Mouse (Mus musculus): ENCODE data around the gene Zc3hav1. TPM values are rescaled to one million over a fixed set of nuclear protein-coding genes. Genes with fewer than 3 reads are reported as not detected.

Gene Zc3hav1
- total RNA-seq, 2 experiments from 2014 or later, result 7.9 to 8.3 TPM

DNA sequence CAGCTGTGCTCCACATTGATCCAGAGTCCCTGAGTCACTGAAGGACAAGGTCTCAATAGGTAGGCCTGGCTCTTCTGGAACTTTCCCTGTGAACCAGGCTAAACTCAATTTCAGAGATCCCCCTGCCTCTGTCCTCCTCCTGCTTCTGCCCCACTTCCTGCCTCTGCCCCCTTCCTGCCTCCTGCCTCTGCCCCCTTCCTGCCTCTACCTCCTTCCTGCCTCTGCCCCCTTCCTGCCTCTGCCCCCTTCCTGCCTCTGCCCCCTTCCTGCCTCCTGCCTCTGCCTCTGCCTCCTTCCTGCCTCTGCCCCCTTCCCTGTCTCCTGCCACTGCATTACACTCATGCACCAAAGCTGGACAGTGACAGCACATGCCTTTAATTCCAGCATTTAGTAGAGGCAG is 44.7 kb downstream of the Zc3hav1 start:
- intact Hi-C loops (cut with DNase I; ENCODE audit: low total_unique reads), result no loop called here
- DNase-seq, result no peak

DNA sequence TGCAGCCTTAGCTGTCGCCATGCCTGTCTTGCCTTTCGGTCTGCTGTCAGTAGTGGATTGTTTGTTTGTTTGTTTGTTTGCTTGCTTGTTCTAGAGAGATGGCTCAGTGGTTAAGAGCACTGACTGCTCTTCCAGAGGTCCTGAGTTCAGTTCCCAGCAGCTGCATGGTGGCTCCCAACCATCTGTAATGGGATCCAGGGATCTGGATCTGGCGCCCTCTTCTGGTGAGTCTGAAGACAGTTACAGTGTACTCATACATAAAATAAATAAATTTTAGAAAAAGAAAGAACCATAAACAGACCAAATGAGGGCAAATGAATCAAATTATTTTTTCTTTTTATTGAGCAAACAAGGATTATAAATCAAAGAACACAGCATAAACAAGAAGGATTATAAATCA is 49.4 kb downstream of the Zc3hav1 start:
- no peak for DNase-seq
- intact Hi-C loops (cut with DNase I; ENCODE audit: low total_unique reads), result no loop called here

DNA sequence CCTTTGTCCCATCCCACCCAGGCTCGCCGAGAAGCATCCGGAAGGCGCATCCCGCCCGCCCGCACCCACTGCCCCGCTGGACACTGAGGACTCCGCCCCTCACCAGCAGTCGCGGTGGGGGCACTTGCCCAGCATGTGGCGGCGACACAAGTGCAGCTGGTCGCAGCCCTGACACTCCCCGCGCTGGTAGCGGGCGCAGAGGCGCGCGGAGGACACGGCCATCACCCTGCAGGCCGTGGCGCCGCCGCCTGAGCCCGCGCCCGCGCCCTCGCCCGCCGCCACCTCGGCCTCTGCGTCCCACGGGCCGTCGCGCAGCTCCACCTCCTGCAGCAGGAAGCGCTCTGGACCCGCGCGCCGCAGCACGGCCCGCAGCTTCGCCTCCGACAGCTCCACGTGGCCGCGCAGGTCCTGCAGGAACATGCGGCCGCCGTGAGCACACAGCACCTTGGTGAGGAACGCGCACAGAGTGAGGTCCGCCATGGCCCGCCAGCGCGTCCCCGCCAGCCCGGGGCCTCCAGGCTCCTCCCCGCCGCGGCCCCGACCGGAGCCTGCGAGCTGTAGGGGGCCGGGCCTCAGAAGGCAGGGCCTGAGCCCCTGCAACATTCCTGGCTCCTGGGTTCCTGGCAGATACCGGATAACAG is 55.5 kb downstream of the Zc3hav1 start, which contains the start of gene Zc3hav1l:
Gene Zc3hav1l (minus strand): TSS at position 499 of the 641 bp plus-strand sequence.
- intact Hi-C loops (cut with DNase I; ENCODE audit: low total_unique reads), result no loop called here
- peak; percentile 76 for DNase-seq

DNA sequence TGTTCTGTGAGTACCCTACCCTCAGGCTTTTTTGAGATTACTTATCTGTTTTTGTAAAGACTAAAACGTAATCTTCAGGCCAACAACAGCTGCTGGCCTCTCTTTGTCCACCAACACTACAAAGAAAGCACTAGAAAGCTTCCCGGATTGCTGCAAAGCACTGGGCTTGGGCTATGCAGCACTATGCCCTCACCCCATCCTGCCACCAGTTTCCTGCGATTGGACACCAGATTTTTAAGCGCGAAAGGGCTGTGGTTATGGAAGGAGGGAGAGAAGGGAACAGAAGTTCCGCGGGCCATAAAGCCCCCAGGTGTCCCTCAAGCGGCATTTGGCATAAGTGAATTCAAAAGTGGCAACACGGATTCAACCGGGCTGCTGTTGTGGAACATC is 56.2 kb downstream of the Zc3hav1 start:
- DNase-seq, result no peak
- intact Hi-C loops (cut with DNase I; ENCODE audit: low total_unique reads), result no loop called here

DNA sequence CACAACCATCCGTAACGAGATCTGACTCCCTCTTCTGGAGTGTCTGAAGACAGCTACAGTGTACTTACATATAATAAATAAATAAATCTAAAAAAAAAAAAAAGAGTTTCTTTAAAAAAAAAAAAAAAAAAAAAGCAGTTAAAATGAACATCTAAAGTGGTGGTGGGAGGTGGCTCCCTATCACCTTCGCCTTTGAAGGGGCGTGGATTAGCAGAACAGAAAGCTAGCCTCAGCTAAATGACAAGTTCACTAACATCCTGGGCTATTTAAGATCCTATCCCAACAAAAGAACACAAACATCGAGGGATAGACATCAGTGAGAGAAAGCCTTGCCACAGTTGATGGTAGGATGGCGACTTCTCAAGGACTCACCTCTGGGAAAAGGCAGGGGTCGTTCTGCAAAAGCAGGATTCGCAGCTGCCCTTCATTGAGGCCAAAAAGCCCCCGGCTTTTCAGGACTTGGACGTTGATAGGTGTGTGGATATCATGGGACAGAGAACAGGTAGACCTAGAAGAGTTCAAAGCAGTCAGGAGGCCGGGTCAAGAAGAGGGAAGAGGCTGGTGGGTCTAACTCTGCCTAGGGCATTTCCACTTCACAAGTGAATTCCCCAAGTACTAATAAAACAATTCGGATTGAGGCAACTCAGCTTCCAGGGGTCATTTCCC is 56.7 kb downstream of the Zc3hav1 start:
- DNase-seq, result no peak
- intact Hi-C loops (cut with DNase I; ENCODE audit: low total_unique reads), result no loop called here

DNA sequence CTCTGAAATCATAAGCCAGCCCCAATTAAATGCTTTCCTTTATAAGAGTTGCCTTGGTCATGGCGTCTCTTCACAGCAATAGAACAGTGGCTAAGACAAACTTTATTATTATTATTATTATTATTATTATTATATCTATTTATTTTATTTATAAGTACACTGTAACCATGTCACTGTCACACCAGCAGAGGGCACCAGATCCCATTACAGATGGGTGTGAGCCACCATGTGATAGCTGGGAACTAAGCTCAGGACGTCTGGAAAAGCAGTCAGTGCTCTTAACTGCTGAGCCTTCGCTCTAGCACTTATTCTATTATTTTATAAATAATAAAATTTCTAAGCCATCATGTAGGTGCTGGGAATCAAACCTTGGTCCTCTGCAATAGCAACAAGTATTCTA is 60.7 kb downstream of the Zc3hav1 start:
- DNase-seq, result no peak
- intact Hi-C loops (cut with DNase I; ENCODE audit: low total_unique reads), result no loop called here

DNA sequence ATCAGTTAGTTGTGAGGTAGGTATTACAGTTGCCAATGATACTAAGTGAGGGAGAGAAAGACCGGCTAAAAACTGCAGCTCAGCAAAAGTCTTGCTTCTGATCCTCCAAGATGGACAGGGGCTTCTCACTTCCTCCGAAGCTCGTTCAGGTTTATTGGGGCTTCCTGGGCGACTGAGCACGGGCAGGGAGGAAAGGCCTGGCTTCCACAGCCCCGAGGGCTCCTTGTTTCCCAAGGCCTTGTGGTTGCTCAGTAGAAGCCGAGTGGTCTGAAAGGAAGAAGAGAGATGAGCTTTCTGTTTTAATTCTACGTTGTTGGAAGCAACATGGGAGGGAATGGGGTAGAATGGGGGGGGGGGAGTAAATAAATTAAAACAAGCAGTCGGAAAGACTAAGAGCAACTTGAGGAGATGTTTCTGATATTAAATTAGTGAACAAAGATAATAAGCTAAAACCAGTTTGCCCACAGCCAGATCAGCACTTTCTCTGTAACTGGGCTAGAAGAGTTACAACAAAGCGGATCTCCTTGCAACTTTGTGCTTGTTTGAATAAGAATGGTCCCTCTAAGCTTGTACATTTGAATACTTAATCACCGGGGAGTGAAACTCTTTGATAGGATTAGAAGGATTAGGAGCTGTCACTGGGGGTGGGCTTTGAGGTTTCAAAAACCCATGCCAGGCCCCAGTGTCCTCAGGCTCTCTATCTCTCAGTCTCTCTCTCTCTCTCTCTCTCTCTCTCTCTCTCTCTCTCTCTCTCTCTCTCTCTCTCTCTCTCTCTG is 61.3 kb downstream of the Zc3hav1 start:
- intact Hi-C loops (cut with DNase I; ENCODE audit: low total_unique reads), result no loop called here
- DNase-seq, result no peak

DNA sequence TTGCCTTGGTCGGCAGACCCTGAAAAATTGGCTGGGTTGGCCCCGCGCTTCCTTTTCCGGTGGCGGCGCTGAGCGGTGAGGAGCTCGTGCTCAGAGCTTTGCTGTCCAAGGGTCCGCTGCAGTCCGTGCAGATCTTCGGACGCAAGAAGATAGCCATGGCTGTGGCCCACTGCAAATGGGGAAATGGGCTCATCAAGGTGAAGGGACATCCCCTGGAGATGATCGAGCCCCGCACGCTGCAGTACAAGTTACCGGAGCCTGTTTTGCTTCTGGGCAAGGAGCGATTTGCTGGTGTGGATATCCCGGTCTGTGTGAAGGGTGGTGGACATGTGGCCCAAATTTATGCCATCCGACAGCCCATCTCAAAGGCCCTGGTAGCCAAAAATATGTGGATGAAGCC is 70.0 kb downstream of the Zc3hav1 start:
- intact Hi-C loops (cut with DNase I; ENCODE audit: low total_unique reads), result no loop called here
- DNase-seq, result no peak

DNA sequence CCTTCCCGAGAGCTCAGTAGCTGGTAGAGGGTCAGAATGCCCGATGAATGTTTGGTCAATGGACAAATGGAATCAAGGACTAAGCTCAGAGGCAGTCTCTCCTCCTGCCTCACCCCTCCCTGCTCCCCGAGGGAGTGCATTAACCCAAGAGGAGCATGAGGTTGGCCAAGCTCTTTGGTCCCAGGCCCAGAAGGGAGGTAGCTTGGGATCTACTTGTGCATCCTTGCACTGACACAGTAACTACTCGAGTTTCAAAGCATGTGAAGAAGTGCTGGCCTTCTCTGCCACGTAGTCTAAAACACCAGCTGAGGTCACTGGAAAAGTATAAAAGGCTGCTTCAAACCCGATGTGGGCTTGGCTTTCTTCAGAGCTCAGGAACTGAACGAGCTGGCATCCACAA is 89.9 kb downstream of the Zc3hav1 start:
- DNase-seq, result no peak
- intact Hi-C loops (cut with DNase I; ENCODE audit: low total_unique reads), result no loop called here

DNA sequence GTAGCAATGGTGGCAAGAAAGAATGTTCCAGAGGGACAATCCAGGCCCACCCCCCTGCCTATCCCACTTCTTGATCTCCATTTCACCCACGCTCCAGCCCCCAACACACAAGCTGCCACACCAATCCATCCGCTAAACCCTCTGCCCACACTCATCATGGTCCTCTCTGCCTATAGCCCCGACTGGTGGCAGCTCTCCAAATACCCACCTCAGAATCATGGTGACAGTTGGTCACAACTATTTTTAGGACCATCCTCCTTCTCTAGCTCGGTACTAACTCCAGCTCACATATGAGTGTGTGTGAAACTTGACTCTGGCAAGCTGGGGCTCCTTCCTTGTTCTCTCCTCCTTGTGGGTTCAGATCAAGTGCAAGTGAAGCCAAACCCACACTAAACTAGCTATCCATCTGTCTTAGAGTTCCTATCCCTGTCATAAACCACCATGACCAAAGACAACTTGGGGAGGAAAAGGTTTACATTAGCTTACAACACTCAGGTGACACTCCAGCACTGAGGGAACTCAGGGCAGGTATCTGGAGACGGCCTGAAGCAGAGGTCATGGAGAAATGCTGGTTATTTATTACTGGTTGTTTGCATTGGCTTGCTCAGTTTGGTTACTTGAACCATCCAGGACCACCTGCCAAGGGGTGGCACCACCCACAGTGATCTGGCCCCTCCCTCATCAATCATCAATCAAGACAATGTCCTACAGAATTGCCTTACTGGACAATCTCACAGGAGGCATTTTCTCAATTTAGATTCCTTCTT is 90.8 kb downstream of the Zc3hav1 start:
- no peak for DNase-seq
- intact Hi-C loops (cut with DNase I; ENCODE audit: low total_unique reads), result no loop called here

DNA sequence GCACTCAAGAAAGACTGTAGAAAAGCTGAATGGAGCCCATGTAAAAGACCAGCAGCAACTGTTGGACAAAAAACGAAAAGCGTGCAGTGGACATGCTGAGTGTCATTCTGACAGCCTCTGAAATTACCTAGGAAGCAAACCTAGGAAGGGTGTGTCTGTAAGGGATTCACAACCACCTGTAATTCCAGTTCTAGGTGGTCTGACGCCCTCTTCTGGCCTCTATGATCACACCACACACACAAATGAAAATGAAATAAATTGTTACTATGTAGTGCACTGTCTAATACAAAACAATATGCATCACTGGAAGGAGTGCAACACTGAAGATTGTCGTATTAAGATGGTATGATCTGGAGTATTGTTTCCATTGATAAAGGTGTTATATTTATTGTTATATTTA is 92.5 kb downstream of the Zc3hav1 start:
- intact Hi-C loops (cut with DNase I; ENCODE audit: low total_unique reads), result no loop called here
- DNase-seq, result no peak

DNA sequence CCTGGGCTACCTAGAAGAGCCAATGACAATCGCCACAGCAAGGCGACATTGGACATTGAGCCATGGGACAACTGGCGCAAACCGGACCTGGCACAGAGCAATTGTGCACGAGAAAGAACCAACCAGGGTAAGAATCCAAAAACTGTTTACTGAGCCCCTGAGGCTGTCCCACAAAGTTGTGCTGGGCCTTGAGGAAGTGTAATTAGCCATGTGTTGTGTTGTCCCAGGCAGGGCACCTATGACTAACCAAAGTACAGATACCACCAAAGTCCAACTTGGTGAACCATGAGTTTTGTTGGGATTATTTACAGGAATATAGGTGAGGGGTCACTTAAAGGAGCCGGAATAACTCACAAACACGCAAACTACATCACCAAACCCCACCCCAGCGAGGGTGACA is 96.9 kb downstream of the Zc3hav1 start:
- DNase-seq, result no peak
- intact Hi-C loops (cut with DNase I; ENCODE audit: low total_unique reads), result loop anchor here (10.0 kb wide), 1 partner anchor 103 kb away; no protein-coding TSS in a partner anchor

DNA sequence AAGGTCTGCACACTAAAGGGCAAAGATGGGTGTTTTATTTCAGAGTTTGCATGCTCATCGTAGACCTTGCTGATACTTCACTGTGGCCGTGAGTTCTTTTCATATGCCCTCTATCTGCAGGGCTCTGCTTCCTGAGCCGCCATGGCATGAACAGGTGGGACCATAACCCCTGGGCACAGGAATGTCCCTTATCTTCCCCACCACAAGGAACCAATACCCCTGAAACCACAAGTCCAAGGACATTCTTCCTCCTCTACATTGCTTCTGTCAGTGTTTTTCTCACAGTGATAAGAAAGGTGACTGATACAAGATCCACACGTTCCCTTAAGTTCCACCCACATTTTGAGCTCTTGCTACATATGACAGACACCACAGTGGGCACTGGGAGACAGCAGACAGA is 97.6 kb downstream of the Zc3hav1 start:
- no peak for DNase-seq
- intact Hi-C loops (cut with DNase I; ENCODE audit: low total_unique reads), result loop anchor here (10.0 kb wide), 1 partner anchor 102 kb away; no protein-coding TSS in a partner anchor

DNA sequence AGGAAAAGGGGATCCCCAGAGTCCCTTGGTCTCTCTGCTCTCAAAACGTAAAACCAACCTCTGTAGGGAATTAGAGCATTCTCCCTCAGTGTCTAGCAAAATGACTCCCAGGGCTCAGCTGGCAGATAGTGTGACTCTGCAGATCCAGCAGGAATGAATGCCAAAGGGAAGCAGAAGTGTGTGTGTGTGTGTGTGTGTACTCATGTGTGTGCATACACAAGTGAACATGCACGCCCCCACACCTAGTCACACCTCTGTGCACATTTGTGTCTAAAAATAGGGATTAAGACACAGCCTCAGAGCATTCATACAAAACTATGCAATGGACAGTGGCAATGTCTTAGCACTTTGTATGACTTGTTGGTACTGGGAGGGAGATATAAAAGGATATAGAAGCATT is 98.6 kb downstream of the Zc3hav1 start:
- DNase-seq, result no peak
- intact Hi-C loops (cut with DNase I; ENCODE audit: low total_unique reads), result loop anchor here (10.0 kb wide), 1 partner anchor 101 kb away; no protein-coding TSS in a partner anchor

Other genes with a start within 250 kb of the Zc3hav1 start
- not detected for gene Tmem213, start 245.3 kb downstream of the Zc3hav1 start, total RNA-seq (2021)
- 1 to 10 TPM; 1.5 to 2.0 TPM for gene Atp6v0a4, start 230.0 kb downstream of the Zc3hav1 start, total RNA-seq (2021)
- gene D630045J12Rik, start 100.6 kb downstream of the Zc3hav1 start, total RNA-seq (2021), result 1 to 10 TPM; 1.0 to 1.5 TPM
- gene Zc3hav1l, start 55.3 kb downstream of the Zc3hav1 start, total RNA-seq (2021), result 1 to 10 TPM; 2.1 to 2.9 TPM
- 1 to 10 TPM; 1.1 to 1.5 TPM for gene Ttc26, start 26.9 kb upstream of the Zc3hav1 start, total RNA-seq (2021)
- gene Ubn2, start 79.3 kb upstream of the Zc3hav1 start, total RNA-seq (2021), result 10 to 100 TPM; 20.1 to 20.8 TPM
- 100 to 1,000 TPM; 125 to 149 TPM for gene Fmc1, start 178.9 kb upstream of the Zc3hav1 start, total RNA-seq (2021)
- gene Luc7l2, start 196.7 kb upstream of the Zc3hav1 start, total RNA-seq (2021), result 100 to 1,000 TPM in 1 of 2 experiments, 10 to 100 TPM in 1; 84.2 to 102 TPM

All from gastrocnemius, postnatal 14 days (tissue).